Mouse (Mus musculus): ENCODE results near the gene Ttll11.

Gene Ttll11

DNA sequence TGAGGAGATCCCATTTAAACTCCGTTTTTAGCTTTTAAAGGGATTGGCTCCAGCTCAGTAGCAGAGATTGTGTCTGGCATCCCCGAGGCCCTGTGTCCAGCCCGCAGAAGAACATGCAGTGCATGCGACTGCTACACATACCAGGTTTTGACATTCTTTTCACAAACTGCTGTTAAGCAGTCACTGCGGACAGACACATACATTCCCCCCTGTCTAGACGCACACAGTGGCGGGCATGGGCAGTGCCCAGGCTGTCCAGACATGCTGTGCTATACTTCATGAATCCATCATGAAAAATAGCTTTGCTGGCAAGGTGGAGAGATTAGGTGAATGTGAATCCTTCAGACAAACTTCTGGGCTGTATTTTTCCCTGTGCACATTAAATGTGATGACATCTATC lies 154.6 kb downstream of the Ttll11 start:
- no peak for DNase-seq (ENCODE audit: low spot score in 2 of 2)

DNA sequence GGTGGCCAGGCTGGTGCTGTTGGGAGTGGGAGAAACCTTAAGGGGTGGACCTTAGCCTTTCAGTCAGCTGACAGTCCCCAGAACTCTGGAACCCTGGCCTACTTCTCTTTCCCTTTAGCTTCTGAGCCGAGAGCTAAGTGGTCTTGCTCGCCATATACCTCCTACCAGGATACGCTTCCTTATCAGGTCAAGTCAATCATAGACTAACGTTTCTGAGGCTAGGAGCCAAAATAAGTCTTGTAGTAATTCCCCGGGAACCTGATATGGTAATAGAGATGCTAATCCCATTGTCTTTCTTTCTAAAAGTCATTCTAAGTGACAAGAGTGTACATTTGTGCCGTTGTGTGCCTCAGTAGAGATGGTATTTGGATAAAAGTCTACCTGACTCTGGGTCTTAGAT lies 156.1 kb downstream of the Ttll11 start:
- no peak for DNase-seq (ENCODE audit: low spot score in 2 of 2)

DNA sequence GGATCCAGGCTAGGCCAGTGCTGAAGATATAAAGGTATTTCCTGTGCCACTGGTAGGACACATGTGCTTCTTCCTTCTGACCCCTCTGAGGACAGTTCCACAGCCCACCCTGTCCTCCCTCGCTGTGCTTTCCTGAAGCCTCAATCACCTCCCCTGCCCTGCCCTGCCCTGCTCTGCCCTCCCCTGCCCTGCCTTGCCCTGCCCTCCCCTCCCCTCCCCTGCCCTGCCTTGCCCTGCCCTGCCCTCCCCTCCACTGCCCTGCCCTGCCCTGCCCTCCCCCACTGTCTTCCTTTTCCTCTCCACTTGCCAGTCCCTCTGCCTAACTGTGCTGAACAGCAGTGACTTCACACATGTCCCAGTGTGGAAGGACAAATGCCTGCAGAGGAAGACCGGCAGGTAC lies 160.8 kb downstream of the Ttll11 start:
- DNase-seq (ENCODE audit: low spot score in 2 of 2): no peak

DNA sequence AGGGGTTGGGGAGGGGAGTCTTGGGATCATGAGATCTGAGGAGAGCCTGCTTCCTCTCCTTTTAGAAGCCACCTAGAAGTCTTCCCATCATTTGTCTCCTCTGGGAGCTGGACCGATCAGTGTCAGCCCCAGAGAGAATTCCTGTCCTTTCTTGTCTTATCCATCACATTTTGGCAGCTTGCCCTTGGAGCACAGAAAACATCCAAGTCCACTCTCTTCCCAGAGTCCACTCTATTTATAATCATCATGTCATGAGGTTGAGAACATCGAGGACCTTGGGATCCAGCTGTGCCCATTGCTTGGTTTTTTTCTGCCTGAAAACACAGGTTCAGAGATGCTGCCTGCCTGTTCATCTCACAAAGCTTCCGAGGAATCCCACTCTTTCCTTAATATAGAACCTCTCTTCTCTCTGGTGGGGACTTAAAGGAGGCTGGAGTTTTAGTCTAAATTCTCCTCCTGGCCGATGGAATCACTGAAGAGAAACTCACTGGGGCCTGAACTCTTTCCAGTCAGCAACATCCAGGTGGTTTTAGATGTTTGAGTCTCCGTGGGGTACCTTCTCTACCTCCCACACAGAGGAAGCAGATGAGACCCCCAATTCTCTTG lies 163.6 kb downstream of the Ttll11 start:
- DNase-seq (ENCODE audit: low spot score in 2 of 2): no peak

DNA sequence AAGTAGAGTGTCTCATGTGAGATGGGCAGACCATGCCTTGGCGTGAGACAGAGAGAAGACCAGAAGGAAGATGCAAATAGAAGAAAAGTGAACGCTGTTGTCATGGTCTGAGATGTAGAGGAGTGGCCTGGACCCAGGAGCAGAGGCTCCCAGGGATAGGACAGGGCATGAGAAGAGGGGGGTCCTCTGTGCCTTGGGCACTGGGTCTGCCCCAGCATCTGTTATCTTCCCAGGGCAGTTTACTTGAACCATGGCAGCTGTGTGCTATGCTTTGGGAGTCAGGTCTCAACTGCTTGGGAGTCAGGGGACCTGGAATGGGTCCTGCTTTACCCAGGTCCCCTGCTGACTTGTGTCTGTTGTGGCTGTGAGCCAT lies 167.2 kb downstream of the Ttll11 start:
- DNase-seq (ENCODE audit: low spot score in 2 of 2): no peak

DNA sequence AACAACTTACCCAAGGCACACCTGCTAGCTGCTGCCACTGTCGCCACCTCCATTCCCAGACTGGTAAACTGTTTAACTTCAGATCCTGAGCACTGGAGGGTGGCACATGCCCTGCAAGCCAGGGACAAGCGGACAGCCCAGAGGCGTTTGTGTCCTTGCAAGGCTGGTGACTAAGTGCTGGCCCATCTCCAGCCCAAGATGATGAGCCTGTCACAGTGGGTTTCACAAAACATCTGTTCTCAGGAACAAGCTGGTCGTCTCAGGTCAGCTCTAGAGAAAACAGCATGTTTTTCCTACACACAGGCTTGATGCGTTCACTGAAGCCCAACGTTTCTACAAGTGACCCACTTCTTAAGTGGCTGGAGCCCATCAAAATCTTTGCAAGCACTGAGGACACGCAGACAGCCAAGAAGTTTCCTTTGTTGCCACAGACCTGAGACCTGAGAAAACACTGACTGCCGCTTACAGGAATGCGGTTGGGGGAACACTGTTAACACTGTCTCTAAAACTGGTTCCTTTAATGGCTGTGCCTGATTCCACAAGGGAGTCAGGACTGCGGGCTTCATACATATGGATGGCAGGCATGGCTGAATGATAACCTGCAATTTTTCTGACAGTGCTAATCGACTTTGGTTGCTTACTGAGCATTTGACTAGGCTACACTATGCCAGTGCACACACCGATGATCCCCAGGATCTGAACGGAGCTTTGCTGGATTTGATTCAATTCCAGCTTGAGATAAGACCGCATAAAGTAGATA lies 167.7 kb downstream of the Ttll11 start:
- no peak for DNase-seq (ENCODE audit: low spot score in 2 of 2)

DNA sequence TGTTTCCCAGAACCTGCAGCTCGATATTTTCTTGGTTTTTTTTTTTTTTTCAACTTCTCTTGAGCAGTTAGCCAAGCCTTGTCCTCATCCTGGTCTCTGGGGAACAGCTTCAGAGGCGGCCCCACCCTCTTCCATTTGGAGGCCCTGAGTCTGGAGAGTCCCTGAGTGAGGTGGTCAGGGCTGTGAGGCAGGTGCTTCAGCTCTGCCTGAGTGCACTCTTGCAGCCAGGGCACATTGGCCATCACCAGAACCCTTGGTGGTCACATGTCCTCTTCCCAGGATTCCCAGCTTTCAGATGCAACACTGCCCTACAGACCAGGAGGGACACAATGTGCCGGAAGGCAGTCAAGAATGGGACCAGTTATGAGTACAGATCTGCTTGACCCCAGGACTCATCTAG lies 169.7 kb downstream of the Ttll11 start:
- no peak for DNase-seq (ENCODE audit: low spot score in 2 of 2)

DNA sequence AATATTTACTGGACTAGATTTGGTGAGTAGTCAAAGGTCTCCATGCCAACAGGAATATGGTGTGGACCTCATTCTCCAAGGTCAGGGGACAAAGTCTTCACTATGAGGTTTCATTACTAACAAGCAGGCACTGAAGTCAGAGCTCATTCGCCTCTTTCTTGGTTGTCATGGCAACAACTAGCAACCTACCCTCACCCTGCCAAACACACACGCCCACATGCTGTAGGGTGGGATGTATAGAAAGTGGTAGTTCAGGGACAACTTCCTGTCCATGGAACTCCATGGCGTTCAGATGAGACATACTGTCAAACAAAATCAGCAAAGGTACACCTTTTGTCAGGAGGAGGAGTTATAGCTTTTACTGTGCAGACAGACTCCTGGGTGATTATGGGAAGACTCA lies 170.6 kb downstream of the Ttll11 start:
- no peak for DNase-seq (ENCODE audit: low spot score in 2 of 2)

DNA sequence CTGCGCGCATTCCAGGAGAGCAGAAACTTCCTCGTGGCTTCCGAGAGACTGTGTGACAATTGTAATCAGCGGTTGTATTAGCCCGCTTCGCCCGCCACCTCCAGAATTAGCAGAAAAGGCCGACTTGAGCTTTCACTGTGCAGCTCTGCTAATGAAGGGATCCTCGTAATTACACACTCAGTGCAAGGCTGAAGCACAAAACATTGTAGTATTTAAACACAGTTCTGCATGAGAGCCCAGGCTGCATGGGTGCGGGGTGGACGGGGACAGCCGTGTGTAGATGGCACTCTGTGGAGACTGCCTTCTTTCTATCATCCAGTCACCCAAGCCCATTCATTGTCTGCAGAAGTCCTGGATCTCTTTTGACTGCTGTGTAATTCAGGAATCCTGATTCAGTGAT lies 173.8 kb downstream of the Ttll11 start:
- no peak for DNase-seq (ENCODE audit: low spot score in 2 of 2)

DNA sequence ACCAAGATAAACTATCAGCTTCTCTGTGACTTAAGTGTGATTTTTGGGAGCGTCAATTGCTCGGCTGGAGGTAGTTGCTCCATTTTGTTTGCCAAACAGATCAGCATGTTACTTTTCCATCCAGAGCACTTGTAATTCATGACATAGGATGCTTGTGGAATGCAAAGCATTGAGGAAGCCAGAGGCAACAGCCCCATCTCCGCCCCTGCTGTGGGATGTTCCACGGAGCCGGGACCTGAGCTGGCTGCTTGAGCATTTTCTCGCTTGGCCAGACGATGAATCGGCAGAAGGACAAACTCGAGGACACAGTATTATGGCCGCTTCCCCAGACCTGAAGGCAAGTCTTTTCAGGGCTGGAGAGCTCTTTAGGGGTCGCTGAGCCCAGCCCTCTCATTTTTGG lies 176.6 kb downstream of the Ttll11 start:
- DNase-seq (ENCODE audit: low spot score in 2 of 2): no peak

DNA sequence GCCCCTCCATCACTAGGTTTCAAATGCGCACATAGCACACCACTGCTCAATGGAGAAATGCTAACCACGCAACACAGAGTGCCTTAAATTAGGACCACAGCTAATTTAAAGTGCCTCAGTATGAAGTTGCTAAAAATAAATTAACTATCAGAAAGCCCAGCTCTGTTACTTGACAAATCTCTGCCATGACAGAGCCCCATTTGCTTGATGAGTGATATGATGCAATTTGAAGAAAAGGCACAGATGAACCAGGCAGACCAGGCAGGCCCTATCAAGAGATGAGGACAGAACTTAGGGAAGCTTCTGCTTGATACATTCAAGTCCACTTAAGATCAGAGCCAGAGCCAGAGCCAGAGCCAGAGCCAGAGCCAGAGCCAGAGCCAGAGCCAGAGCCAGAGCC lies 178.0 kb downstream of the Ttll11 start:
- DNase-seq (ENCODE audit: low spot score in 2 of 2): no peak

DNA sequence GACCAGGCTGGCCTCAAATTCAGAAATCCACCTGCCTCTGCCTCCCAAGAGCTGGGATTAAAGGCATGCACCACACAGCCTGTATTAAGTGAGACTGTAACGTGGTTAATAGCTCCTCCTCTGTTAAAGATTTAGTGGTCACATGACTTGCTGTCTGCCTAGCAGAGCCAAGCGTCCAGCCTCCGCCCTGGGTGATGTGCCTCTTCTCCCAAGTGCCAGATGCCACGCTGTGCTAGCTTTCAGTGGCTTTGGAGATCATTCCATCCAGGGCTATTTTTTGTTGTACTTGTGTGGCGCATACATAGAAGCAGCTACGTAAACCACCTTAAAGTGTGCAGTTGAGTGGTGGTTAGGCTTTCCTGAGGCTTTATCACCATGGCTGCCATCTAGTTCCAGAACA lies 180.6 kb downstream of the Ttll11 start:
- no peak for DNase-seq (ENCODE audit: low spot score in 2 of 2)

DNA sequence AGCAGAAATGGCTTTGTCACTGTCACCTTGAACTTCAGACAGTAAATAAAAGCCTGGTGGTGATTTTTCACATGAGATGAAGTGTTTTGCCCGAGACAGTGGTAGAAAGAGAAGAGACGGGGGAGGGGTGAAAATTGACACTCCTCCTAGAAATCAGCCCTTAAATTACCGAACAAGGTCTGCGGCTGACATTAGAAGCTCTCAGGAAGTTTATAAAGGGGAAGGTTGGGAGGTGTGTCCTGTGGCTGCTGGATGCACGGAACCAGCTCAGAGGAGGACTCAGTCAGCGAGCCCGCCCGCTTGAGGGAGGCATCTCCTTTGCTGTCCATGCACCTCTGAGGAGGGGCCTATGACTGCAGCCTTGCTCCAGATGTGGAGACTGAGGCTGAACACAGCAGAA lies 181.7 kb downstream of the Ttll11 start:
- DNase-seq (ENCODE audit: low spot score in 2 of 2): no peak

DNA sequence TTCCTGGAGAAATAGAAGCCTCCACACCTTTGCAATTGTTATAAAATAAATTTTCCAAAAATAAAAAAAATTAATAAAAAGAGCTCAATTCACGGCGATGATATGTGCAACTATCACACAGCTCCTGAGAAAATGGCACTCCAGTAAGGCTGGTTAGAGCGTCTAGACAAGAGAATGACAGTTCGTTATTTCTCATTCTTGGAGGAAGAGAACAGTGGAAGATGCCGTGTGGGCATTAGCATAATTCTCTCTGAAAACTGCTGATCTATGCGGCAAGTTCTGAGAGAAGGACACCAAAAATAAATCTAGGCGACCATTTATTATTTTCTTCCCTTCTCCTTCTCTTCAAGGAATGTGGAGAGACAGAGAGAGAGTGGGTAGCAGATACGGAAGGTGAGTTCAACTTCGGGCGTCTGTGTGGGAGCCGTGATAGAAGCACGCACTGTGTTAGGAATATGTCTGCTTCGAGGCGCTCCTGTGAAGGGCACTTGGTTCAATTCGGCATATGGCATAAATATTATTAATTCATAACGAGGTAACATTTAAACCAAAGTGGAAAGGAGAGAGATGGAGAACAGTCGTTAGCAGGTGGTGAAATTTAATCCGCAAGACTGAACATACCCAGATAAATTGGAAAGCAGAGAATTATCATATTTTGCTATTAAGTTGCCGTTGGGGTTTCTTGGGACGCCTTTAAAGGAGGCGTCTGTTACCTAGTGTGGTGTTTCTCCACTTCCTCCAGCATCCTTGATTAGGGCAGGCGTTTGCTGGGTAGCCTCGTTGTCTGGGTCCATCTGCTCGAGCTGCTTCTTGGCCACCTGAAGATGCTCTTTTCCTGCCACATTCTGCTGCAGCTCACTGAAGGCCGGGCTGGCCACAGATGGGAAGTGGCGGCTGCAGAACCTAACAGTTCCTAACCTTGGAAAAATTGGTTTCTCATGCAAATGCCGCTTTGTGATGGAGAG lies 190.1 kb downstream of the Ttll11 start:
- no peak for DNase-seq (ENCODE audit: low spot score in 2 of 2)

DNA sequence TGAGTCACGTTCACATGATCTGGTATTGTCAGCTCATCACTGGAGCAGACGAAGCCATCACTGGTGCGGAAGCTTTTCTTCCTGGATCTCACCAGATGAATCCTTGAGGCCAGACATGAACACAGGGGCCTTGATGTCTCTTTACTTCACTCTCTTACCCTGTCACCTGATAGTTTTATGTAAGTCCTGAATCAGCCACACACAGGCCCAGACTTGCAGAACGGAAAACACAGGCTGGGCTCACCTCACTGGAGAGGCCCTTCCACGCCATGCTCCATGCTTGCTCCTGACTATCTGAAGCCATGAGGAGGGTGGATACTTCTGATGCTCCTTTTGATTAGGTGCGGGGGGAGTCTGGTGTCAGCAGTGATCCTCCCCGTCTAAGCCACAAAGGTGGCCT lies 193.8 kb downstream of the Ttll11 start:
- DNase-seq (ENCODE audit: low spot score in 2 of 2): no peak

DNA sequence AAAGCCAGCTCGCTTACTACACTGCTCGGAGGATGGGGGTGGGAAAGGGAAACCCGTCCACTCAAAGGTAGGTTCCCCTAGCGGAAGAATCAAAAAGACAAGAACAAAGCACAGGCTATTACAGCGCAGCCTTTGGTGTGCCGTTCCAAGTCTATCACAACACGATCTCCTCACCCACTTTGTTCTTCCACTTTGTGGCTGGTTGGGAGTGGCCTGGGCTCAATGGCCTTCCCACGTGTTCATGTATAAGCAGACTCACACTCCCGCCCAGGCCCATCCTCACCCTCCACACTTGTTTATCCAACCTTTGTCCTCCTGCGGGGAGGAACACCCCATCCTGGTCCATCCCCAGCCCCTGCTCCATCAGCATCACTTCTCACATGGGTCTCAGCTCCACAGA lies 196.3 kb downstream of the Ttll11 start:
- no peak for DNase-seq (ENCODE audit: low spot score in 2 of 2)

DNA sequence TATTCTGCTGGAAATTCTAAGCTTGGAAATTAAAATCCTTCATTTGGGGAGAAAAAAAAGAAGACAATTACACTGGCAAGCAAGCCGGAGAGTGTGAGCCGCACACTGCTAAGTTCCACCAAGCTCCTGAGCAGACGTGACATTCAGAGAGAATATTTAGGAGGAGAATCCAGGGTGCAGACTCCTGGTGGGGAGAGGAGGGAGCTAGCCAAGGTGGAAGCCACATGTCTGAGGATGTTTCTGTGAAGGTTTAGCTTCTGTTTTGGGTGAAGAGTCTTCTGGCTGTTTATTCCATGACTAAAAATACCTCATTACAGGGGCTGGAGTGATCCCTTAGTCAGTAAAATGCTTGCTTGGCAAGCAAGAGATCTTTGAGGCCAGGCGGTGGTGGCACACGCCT lies 200.4 kb downstream of the Ttll11 start:
- no peak for DNase-seq (ENCODE audit: low spot score in 2 of 2)

DNA sequence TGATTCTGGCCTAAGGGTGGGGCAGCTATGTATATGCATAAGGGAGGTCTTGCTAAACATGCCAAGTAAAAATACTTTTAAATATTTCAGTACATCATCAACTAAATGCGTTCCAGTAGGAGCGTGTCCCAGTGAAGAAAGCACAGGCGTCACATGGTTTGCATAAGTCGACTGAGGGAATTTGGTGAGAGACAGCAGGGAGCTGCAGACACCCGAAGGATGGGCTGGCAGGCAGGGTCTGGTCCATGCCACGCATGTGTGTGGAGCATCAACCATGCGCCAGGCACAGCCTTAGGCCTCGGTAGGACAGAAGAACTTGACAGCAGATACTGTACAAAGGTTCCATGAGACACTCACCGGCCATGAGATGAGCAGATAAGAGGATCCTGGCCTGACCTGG lies 202.8 kb downstream of the Ttll11 start:
- DNase-seq (ENCODE audit: low spot score in 2 of 2): peak in 1 of 2 experiments; percentile 30

DNA sequence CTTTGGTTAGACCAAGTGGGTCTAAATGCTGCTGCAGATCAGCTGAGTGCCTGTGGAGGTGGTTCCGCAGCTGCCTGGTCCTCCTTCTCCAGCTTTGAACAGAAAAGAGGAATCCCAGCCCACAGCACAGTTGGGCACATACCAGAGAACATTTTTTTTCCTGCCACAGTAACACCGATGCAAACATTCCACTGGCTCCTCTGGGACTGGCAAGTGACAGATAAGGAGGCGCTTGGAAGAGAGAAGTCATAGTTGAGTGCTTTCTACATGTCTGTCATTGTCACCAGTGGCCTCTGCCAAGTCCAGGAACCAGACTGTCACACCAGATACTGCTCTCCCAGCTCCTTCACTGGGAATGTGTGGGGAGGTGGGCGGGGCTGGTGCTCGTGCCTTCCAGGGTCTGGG lies 204.1 kb downstream of the Ttll11 start:
- no peak for DNase-seq (ENCODE audit: low spot score in 2 of 2)

DNA sequence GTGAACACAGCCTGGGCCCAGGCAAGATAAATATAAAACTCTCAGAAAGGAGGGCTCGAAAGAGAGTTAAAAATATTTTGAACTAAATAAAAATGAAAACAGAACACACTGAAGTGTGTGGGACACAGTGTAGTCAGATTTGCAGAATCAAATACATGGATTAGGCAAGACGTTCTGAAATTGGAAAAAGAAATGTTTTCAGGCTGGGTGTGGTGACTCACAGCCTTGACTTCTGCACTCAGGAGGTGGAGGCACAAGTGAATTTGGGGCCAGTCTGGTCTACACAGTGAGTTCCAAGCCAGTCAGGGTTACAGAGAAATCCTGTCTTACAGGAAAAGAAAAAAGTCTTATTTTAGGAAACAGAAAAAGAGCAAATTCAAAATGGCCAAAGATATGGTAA lies 209.2 kb downstream of the Ttll11 start:
- no peak for DNase-seq (ENCODE audit: low spot score in 2 of 2)

DNA sequence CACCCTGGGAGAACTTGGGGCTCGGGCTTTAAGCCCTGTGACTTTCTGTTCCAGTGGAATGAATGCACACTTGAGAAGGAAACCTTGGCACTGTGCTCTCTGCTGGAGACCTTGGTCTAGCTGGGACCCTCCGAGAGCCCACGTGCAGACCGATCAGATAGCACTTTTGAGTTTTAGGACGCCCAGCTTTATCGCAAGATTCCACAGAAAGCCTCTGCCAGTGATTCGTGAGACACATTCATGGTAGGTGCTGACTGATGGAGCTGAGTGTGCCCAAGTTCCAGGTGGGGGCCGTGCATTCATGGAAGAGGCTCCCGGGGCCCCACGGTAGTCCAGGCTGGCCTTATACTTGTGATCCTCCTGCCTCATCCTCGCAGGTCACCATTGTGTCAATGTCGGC lies 210.3 kb downstream of the Ttll11 start:
- no peak for DNase-seq (ENCODE audit: low spot score in 2 of 2)

DNA sequence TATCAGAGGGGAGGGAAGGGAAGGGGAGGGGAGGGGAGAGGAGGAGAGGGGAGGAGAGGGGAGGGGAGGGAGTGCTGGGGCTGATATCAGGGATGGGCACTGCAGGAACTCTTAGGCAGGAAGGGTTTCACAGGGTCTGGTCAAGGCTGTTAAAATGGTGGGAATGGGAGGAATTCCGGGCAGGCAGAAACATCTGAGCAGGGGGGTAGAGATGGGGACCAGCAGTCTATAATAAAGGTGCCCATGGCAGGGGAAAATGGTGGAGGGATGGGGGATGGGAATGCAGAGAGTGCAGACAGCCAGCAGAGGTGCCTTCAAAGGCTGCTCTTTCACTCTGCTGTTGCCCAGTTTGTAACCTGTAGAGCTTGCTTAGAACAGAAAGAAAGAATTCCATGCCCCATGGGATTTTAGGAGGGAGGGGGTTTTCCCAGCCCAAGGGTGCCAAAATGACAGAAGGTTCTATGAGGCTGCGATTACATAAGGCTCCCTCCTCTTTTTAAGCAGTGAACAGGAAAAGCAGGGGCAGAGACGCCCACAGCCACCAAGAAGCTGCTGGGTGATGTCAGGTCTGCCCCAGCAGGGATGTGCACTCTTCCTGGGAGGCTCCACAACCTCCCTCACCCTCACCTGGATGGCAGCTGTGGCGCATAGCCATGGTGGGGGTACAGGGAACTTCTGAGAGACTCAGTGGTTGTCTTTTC lies 211.0 kb downstream of the Ttll11 start:
- peak; percentile 41 to 62 for DNase-seq (ENCODE audit: low spot score in 2 of 2)

All from frontal cortex, postnatal 10 days (tissue).